Mouse (Mus musculus): ENCODE measurements around the gene Ispd. TPM values are rescaled to one million over a fixed set of nuclear protein-coding genes. Genes with fewer than 3 reads are reported as not detected.

The Ispd gene
- 1.0 and 1.7 TPM in 2 replicates for total RNA-seq (2012; rRNA removed)

GRCm38 (mm10) chr12:36381441-36382340, at the start of gene Ispd, which contains the start of gene D630036H23Rik:
Gene Ispd, plus strand, starts transcription at chr12:36381450.
Gene D630036H23Rik, minus strand, starts transcription at chr12:36382181.
- Histone ChIP-seq H3K4me1 (ENCODE audit: control insufficient read depth in 2 of 2, insufficient read depth in 2 of 2, low read length in 2 of 2, poor library complexity in 1 of 2) (no peaks in the 10 kb centered on the region), H3K36me3 (ENCODE audit: control insufficient read depth, insufficient read depth, low read length, poor library complexity, severe bottlenecking) (no peaks in the 10 kb centered on the region), H3K9ac (ENCODE audit: insufficient read depth, low read depth, low read length, poor library complexity, severe bottlenecking) (peak within 1 kb of the TSS; percentile 74), H3K27ac (ENCODE audit: insufficient read depth, low read depth, low read length, poor library complexity, severe bottlenecking) (no peak within 1 kb of the TSS), H3K9me3 (ENCODE audit: control insufficient read depth, insufficient read depth, low read depth, low read length) (no peaks in the 10 kb centered on the region), H3K4me3 (ENCODE audit: insufficient read depth in 1 of 2, low read depth in 1 of 2, low read length in 2 of 2, poor library complexity in 1 of 2, severe bottlenecking in 1 of 2) (peak within 1 kb of the TSS; percentile 51 to 56)
- DNase-seq (ENCODE audit: low read depth, low spot score), result peak; percentile 65
- in situ Hi-C loops (cut with MboI; ENCODE audit: low sequenced_read_pairs in 2 of 2, unreplicated experiment in 2 of 2), result no loop called here
- TF ChIP-seq HCFC1 (IDR thresholded peaks at IDR 0.05; ENCODE audit: borderline replicate concordance, insufficient read depth, low read length), result no peak
- TF ChIP-seq ZC3H11A (IDR thresholded peaks at IDR 0.05; ENCODE audit: borderline replicate concordance, low read depth, low read length), result no peak
- no peak for TF ChIP-seq MAFK (IDR thresholded peaks at IDR 0.05; ENCODE audit: insufficient read depth, low read depth, low read length)
- TF ChIP-seq ZNF384 (IDR thresholded peaks at IDR 0.05; ENCODE audit: low read depth, low read length), result no peak
- TF ChIP-seq CHD2 (IDR thresholded peaks at IDR 0.05; ENCODE audit: low read depth, low read length), result no peak

DNA sequence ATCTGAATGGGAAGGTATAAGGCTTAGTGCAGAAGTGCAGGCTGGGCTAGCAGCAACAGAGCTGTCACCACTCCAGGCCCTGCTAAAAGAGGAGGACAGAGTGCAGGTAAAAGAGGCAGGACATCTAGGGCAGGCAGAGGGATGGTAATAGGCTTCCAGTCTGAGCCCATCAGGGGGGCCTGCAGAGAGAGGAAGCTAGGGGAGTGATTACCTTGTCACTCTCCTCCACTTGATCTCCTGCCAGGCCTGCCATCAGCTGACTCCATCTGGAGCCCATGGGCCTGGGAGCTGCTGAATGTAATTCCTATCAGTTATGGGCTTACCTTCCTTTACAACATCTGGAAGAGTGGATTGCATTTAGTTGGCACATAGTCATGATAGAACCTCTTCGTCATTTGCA, 48.6 kb upstream of the Ispd start:
- no peak for DNase-seq (ENCODE audit: low read depth, low spot score)
- Histone ChIP-seq H3K4me1 (ENCODE audit: control insufficient read depth in 2 of 2, insufficient read depth in 2 of 2, low read length in 2 of 2, poor library complexity in 1 of 2) (no peaks in the 10 kb centered on the region), H3K36me3 (ENCODE audit: control insufficient read depth, insufficient read depth, low read length, poor library complexity, severe bottlenecking) (no peaks in the 10 kb centered on the region), H3K4me3 (ENCODE audit: insufficient read depth in 1 of 2, low read depth in 1 of 2, low read length in 2 of 2, poor library complexity in 1 of 2, severe bottlenecking in 1 of 2) (no peak overlapping the region), H3K9ac (ENCODE audit: insufficient read depth, low read depth, low read length, poor library complexity, severe bottlenecking) (no peak overlapping the region), H3K9me3 (ENCODE audit: control insufficient read depth, insufficient read depth, low read depth, low read length) (no peaks in the 10 kb centered on the region), H3K27ac (ENCODE audit: insufficient read depth, low read depth, low read length, poor library complexity, severe bottlenecking) (no peak overlapping the region)
- in situ Hi-C loops (cut with MboI; ENCODE audit: low sequenced_read_pairs in 2 of 2, unreplicated experiment in 2 of 2), result no loop called here
- no peak for TF ChIP-seq ZNF384 (IDR thresholded peaks at IDR 0.05; ENCODE audit: low read depth, low read length)
- no peak for TF ChIP-seq CHD2 (IDR thresholded peaks at IDR 0.05; ENCODE audit: low read depth, low read length)
- no peak for TF ChIP-seq HCFC1 (IDR thresholded peaks at IDR 0.05; ENCODE audit: borderline replicate concordance, insufficient read depth, low read length)
- TF ChIP-seq MAFK (IDR thresholded peaks at IDR 0.05; ENCODE audit: insufficient read depth, low read depth, low read length), result no peak
- TF ChIP-seq ZC3H11A (IDR thresholded peaks at IDR 0.05; ENCODE audit: borderline replicate concordance, low read depth, low read length), result no peak

GRCm38 (mm10) chr12:36333837-36334281, 47.4 kb upstream of the Ispd start:
- H3K27ac ChIP-seq (ENCODE audit: insufficient read depth, low read depth, low read length, poor library complexity, severe bottlenecking), result no peak overlapping the region
- H3K4me3 ChIP-seq (ENCODE audit: insufficient read depth in 1 of 2, low read depth in 1 of 2, low read length in 2 of 2, poor library complexity in 1 of 2, severe bottlenecking in 1 of 2), result no peak overlapping the region
- H3K36me3 ChIP-seq (ENCODE audit: control insufficient read depth, insufficient read depth, low read length, poor library complexity, severe bottlenecking), result no peaks in the 10 kb centered on the region
- in situ Hi-C loops (cut with MboI; ENCODE audit: low sequenced_read_pairs in 2 of 2, unreplicated experiment in 2 of 2), result no loop called here
- H3K9ac ChIP-seq (ENCODE audit: insufficient read depth, low read depth, low read length, poor library complexity, severe bottlenecking), result no peak overlapping the region
- no peaks in the 10 kb centered on the region for H3K4me1 ChIP-seq (ENCODE audit: control insufficient read depth in 2 of 2, insufficient read depth in 2 of 2, low read length in 2 of 2, poor library complexity in 1 of 2)
- no peaks in the 10 kb centered on the region for H3K9me3 ChIP-seq (ENCODE audit: control insufficient read depth, insufficient read depth, low read depth, low read length)
- no peak for TF ChIP-seq HCFC1 (IDR thresholded peaks at IDR 0.05; ENCODE audit: borderline replicate concordance, insufficient read depth, low read length)
- TF ChIP-seq CHD2 (IDR thresholded peaks at IDR 0.05; ENCODE audit: low read depth, low read length), result no peak
- no peak for TF ChIP-seq ZC3H11A (IDR thresholded peaks at IDR 0.05; ENCODE audit: borderline replicate concordance, low read depth, low read length)
- TF ChIP-seq ZNF384 (IDR thresholded peaks at IDR 0.05; ENCODE audit: low read depth, low read length), result no peak
- no peak for TF ChIP-seq MAFK (IDR thresholded peaks at IDR 0.05; ENCODE audit: insufficient read depth, low read depth, low read length)
- no peak for DNase-seq (ENCODE audit: low read depth, low spot score)

DNA sequence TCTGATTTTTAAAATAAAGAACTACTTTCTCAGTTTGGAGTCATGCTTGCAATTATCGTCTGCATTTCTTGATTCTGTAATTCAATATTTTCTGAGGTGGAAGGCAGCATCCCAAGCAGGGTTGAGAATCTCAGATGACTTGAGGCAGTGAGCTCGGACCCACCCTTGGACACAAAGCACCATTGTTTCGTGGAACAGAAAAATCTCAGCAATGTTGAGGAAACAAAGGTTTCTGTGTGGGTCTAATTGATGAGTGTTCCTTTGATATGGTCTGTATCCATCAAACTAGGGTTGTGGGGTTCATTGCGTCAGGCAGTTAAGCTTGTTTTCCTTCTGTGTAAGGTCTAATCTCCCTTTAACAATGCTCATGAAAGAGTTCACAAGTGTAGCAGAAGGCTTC, 37.1 kb upstream of the Ispd start:
- in situ Hi-C loops (cut with MboI; ENCODE audit: low sequenced_read_pairs in 2 of 2, unreplicated experiment in 2 of 2), result no loop called here
- H3K4me3 ChIP-seq (ENCODE audit: insufficient read depth in 1 of 2, low read depth in 1 of 2, low read length in 2 of 2, poor library complexity in 1 of 2, severe bottlenecking in 1 of 2), result no peak overlapping the region
- no peak overlapping the region for H3K9ac ChIP-seq (ENCODE audit: insufficient read depth, low read depth, low read length, poor library complexity, severe bottlenecking)
- H3K4me1 ChIP-seq (ENCODE audit: control insufficient read depth in 2 of 2, insufficient read depth in 2 of 2, low read length in 2 of 2, poor library complexity in 1 of 2), result no peaks in the 10 kb centered on the region
- DNase-seq (ENCODE audit: low read depth, low spot score), result no peak
- no peaks in the 10 kb centered on the region for H3K36me3 ChIP-seq (ENCODE audit: control insufficient read depth, insufficient read depth, low read length, poor library complexity, severe bottlenecking)
- no peak overlapping the region for H3K27ac ChIP-seq (ENCODE audit: insufficient read depth, low read depth, low read length, poor library complexity, severe bottlenecking)
- H3K9me3 ChIP-seq (ENCODE audit: control insufficient read depth, insufficient read depth, low read depth, low read length), result no peaks in the 10 kb centered on the region; the same call in 1 of the 2 replicates
- TF ChIP-seq CHD2 (IDR thresholded peaks at IDR 0.05; ENCODE audit: low read depth, low read length) (no peak), HCFC1 (IDR thresholded peaks at IDR 0.05; ENCODE audit: borderline replicate concordance, insufficient read depth, low read length) (no peak), MAFK (IDR thresholded peaks at IDR 0.05; ENCODE audit: insufficient read depth, low read depth, low read length) (no peak), ZNF384 (IDR thresholded peaks at IDR 0.05; ENCODE audit: low read depth, low read length) (no peak), ZC3H11A (IDR thresholded peaks at IDR 0.05; ENCODE audit: borderline replicate concordance, low read depth, low read length) (no peak)
